Mouse (Mus musculus) liver, embryonic 11.5 days (tissue): Measurements from ENCODE around the gene Spata16. TPM values are rescaled to one million over a fixed set of nuclear protein-coding genes. Genes with fewer than 3 reads are reported as not detected.

Experiments used
- ATAC-seq: fragments of 200-750 bp; cut with Nextera tagmentation; replicated peaks from 2 replicates; pipeline ENCODE4 v1.8.0; 2017; ENCODE audit warnings: moderate number of reproducible peaks, mild to moderate bottlenecking, moderate TSS enrichment, moderate library complexity; ENCODE audit not compliant: low FRiP score
- DNase-seq: peaks from one replicate; pipeline ENCODE4 v3.0.0-alpha.2; 2017; ENCODE audit warnings: low spot score
- H3K27ac ChIP-seq: fragments of 300-500 bp; sonication (generic); 2 replicates; pipeline ENCODE4 v1.5.1; 2014; ENCODE audit warnings: mild to moderate bottlenecking, low read depth, low read length, control low read depth
- H3K27me3 ChIP-seq: fragments of 300-500 bp; sonication (generic); replicated peaks from 2 replicates; pipeline ENCODE4 v1.6.1; 2014; ENCODE audit warnings: low read length, mixed read lengths; ENCODE audit not compliant: control insufficient read depth, insufficient read depth
- H3K36me3 ChIP-seq: fragments of 300-500 bp; sonication (generic); 2 replicates; pipeline ENCODE4 v1.6.1; 2014; ENCODE audit warnings: mild to moderate bottlenecking, low read length, moderate library complexity, mixed read lengths; ENCODE audit not compliant: control insufficient read depth, insufficient read depth
- H3K4me1 ChIP-seq: fragments of 300-500 bp; sonication (generic); replicated peaks from 2 replicates; pipeline ENCODE4 v1.6.1; 2014; ENCODE audit warnings: low read length, mixed read lengths; ENCODE audit not compliant: control insufficient read depth, insufficient read depth
- H3K4me2 ChIP-seq: fragments of 300-500 bp; sonication (generic); 2 replicates; pipeline ENCODE4 v1.6.1; 2014; ENCODE audit warnings: mild to moderate bottlenecking, control low read depth, moderate library complexity
- H3K4me3 ChIP-seq: fragments of 300-500 bp; sonication (generic); 2 replicates; pipeline ENCODE4 v1.5.1; 2014; ENCODE audit warnings: low read depth, low read length, control low read depth
- H3K9ac ChIP-seq: fragments of 300-500 bp; sonication (generic); 2 replicates; pipeline ENCODE4 v1.6.1; 2014; ENCODE audit warnings: low read depth, low read length, control low read depth
- H3K9me3 ChIP-seq: fragments of 300-500 bp; sonication (generic); 2 replicates; pipeline ENCODE4 v1.6.1; 2016; ENCODE audit warnings: low read length, inconsistent platforms, mixed read lengths; ENCODE audit not compliant: control insufficient read depth
- WGBS: fragments of 180-500 bp; shearing (Covaris S2); extraction: QIAGEN DNeasy Blood & Tissue Kit; methylation state at CpG from one replicate; pipeline ENCODE4 v1.1.7; 2014; 5-methylcytosine and 5-hydroxymethylcytosine counted together
- polyA plus RNA-seq: library from polyadenylated mRNA; unstranded; fragments of >200 nt; fragmentation: Nextera tagmentation; extraction: Ambion mirVana; gene quantifications from 2 replicates; pipeline ENCODE4 v1.2.1, GENCODE M21; 2014

Gene Spata16
- polyA plus RNA-seq, 1 experiment from 2014 or later, result not detected

DNA sequence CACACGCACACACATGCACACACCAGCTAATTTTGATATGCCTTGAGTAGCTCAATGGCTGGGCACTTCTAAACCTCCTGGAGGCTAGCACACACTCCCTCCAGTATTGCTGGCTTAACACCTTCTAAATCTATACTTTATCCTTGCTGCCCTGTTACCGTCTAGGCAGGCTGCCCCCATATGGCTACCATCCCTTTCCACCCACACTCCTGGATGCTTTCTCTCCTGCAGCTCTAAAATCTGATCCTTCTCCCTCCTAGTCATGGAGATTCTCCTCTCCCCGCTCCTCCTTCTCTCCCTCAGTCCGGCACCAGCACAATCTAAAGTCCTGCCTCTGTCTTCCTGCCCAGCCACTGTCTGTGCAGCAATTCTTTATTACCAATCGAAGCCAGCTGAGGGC, 286.0 kb downstream of the Spata16 start:
- no peak overlapping the region for H3K4me3 ChIP-seq
- H3K27ac ChIP-seq, result no peak overlapping the region
- no peaks in the 10 kb centered on the region for H3K36me3 ChIP-seq
- H3K4me1 ChIP-seq, result no peaks in the 10 kb centered on the region
- ATAC-seq, result no peak
- WGBS, result 75% methylated on average over 5 of the region's 5 CpGs
- no peaks in the 10 kb centered on the region for H3K27me3 ChIP-seq
- no peak overlapping the region for H3K4me2 ChIP-seq
- H3K9ac ChIP-seq, result no peak overlapping the region
- DNase-seq, result no peak
- no peaks in the 10 kb centered on the region for H3K9me3 ChIP-seq

DNA sequence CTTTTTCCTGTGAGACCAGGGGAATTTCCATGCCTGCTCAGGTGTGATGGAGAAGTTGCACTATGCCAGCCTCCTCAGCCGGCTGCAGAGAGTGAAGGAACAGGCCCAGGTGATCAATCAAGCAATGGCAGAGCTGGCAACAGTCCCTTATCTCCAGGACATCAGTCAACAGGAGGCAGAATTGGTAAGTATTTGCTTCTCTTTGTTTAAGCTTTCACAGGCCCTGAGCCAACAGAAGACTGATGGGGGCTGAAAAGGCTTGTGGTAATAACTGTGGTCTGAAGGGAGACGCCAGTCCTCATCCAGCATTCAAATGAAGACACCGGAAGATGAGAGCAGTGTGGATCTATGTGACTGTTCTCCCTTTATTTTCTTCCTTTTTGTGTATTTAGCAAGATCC, 286.8 kb downstream of the Spata16 start:
- Histone ChIP-seq H3K27ac (no peak overlapping the region), H3K9me3 (no peaks in the 10 kb centered on the region), H3K27me3 (no peaks in the 10 kb centered on the region), H3K4me3 (no peak overlapping the region), H3K4me1 (no peaks in the 10 kb centered on the region), H3K4me2 (no peak overlapping the region), H3K36me3 (no peaks in the 10 kb centered on the region), H3K9ac (no peak overlapping the region)
- DNase-seq (no peak), ATAC-seq (no peak)
- WGBS, result 42% methylated on average over 3 of the region's 3 CpGs

DNA sequence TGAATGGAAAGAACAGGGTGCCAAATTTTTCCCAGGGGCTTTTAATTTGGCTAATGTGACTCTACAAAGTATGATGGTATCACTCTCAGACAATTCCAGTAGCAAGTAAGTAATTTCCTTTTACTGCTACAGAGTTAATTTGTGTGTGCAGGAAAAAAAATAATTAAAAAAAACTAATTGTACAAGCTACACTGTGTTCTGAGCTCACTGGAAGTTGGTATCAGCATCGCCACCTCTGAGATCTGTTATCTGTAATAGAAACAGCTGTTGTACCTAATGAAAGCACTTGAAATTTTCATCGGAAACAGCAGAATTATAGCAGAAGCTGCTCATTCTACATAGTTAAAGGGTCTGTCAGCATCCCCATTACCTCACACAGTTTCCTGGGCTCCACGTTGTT, 295.7 kb downstream of the Spata16 start:
- DNase-seq, result no peak
- 83% methylated on average over 3 of the region's 3 CpGs for WGBS
- H3K4me3 ChIP-seq, result no peak overlapping the region
- H3K9me3 ChIP-seq, result no peaks in the 10 kb centered on the region
- ATAC-seq, result no peak
- no peak overlapping the region for H3K27ac ChIP-seq
- H3K36me3 ChIP-seq, result no peaks in the 10 kb centered on the region
- no peak overlapping the region for H3K4me2 ChIP-seq
- no peaks in the 10 kb centered on the region for H3K27me3 ChIP-seq
- no peak overlapping the region for H3K9ac ChIP-seq
- H3K4me1 ChIP-seq, result no peaks in the 10 kb centered on the region

DNA sequence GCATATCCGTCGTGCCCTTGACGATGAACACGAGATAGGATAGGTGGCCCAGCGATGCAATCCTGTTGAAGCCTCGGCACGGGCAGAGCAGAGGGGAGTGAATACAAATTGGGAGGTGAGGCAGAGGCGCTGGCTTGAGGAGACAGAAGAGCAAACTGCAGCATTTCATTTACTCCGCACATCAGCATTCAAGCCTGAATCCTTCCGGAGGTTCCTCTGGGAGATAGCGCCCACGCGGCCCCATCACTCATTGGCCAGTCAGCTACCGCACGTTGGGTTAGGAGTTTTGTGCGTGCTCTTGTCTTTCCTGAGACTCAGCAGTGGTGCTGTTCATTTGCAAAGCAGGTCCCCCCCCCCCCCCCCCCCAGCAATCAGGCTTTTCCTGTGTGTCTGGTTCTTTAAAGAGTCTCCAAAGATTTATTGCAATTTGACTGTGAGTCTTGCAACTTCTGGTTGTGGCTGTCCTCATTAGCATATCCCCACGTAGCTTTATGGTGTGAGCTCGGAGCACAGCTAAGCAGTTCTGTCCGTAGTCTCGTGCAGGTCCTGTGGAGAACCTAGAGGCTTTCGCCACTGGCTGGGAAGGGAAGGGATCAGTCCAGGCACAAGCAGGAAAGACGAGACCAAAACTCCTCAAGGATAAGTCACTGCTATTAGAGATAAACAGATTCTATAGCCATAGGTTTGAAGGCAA, 299.6 kb downstream of the Spata16 start:
- Histone ChIP-seq H3K27me3 (no peaks in the 10 kb centered on the region), H3K9me3 (no peaks in the 10 kb centered on the region), H3K9ac (no peak overlapping the region), H3K36me3 (no peaks in the 10 kb centered on the region), H3K4me2 (no peak overlapping the region), H3K4me3 (no peak overlapping the region), H3K4me1 (no peaks in the 10 kb centered on the region), H3K27ac (no peak overlapping the region)
- no peak for DNase-seq
- ATAC-seq, result no peak
- 65% methylated on average over 22 of the region's 22 CpGs for WGBS

DNA sequence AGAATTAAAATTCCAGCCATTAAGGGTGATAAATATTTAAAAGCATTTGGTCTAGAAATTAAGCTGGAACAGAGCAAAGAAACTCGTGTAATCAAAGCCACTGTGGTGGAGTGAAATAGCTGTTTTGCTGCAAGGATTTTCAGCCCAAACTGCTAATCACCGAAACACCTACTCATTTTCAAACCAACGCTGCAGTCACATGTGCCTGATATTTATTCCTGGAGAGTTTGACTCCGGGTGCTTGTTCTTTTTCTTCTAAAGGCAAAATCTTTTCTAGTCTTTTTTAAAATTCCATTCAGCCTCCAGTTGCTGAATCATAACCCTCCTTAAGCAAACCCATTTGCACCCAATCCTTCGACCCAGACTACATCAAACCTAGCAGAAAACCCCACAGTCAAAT, 329.4 kb downstream of the Spata16 start:
- H3K9me3 ChIP-seq, result no peaks in the 10 kb centered on the region
- H3K9ac ChIP-seq, result no peak overlapping the region
- H3K4me1 ChIP-seq, result no peaks in the 10 kb centered on the region
- DNase-seq, result no peak
- no peaks in the 10 kb centered on the region for H3K27me3 ChIP-seq
- no peaks in the 10 kb centered on the region for H3K36me3 ChIP-seq
- 73% methylated on average over 5 of the region's 5 CpGs for WGBS
- no peak overlapping the region for H3K27ac ChIP-seq
- no peak overlapping the region for H3K4me3 ChIP-seq
- no peak overlapping the region for H3K4me2 ChIP-seq
- no peak for ATAC-seq

DNA sequence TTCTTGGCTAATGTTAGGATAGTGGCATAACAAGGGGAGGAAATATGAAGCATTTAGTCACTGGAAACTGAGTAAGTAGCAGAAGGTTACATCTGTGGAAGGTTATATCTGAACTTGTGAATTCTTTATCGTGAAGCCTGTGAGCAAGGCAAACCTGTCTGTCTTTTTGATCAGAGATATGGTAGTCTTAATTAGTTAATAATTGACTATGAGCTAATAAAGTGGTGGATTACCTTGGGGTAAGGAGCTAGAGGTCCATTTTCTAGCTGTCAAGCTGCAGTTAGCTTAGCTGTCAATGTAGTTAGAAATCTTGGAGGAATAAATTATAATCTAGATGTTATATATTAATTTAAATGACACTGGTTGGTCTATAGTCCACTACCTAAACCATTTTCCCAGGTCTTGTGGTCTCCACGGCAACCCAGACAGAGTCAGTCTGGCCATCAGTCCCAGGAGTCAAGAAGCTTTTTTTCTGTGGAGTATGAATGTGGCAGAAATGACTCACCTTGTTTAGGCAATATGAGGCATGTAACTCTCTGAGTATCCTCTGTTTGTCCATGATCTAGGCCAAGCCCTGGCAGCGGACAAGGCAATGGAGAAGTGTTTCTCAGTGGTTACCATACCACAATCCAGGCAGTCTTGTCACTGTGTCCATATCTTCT, 331.6 kb downstream of the Spata16 start:
- ATAC-seq, result no peak
- Histone ChIP-seq H3K4me2 (no peak overlapping the region), H3K36me3 (no peaks in the 10 kb centered on the region), H3K9me3 (no peaks in the 10 kb centered on the region), H3K27me3 (no peaks in the 10 kb centered on the region), H3K4me3 (no peak overlapping the region), H3K27ac (no peak overlapping the region), H3K9ac (no peak overlapping the region), H3K4me1 (no peaks in the 10 kb centered on the region)
- no peak for DNase-seq
- 82% methylated on average over 3 of the region's 3 CpGs for WGBS

DNA sequence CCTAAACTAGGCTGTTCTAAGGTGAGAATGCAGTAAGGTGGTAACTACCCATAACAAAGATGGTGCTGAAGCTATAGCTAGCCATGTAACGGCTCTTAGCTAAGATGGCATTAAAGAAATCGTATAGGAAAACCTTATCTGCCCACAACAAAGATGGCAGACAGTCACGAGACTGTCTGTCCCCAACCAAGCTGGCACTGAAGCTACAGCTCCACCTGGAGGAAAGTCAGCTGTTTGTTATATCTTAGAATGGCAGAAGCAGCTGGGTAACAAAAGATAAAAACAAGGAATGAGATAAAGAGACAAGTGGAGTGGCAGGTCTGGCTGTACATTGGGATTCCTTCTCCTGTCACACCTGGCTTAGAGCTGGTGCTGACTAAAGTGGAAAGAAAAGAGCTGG, 333.1 kb downstream of the Spata16 start:
- Histone ChIP-seq H3K27me3 (no peaks in the 10 kb centered on the region), H3K4me3 (no peak overlapping the region), H3K4me2 (no peak overlapping the region), H3K27ac (no peak overlapping the region), H3K9ac (no peak overlapping the region), H3K9me3 (no peaks in the 10 kb centered on the region), H3K36me3 (no peaks in the 10 kb centered on the region), H3K4me1 (no peaks in the 10 kb centered on the region)
- WGBS, result 63% methylated on average over 3 of the region's 3 CpGs
- DNase-seq, result no peak
- no peak for ATAC-seq

DNA sequence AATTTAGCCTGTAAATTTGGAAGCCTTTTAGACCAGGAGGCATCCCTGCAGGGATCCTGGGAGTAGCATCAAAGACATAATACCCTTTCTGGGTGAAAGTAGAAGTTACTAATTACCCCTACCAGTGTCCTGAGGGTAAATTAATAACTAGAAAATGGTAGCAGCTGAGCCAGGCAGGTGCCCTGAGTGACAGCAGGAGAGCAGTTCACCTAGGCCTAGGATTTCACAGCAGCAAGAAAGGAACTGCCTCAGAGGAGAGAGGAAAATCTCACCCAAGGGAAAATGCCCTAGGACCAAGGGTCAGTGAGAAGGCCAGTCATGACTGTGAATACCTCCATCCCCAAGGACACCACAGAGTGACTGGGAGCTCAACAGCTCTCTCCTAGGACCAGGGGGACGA, 333.9 kb downstream of the Spata16 start:
- no peak for ATAC-seq
- Histone ChIP-seq H3K27ac (no peak overlapping the region), H3K4me3 (no peak overlapping the region), H3K4me2 (no peak overlapping the region), H3K4me1 (no peaks in the 10 kb centered on the region), H3K9me3 (no peaks in the 10 kb centered on the region), H3K36me3 (no peaks in the 10 kb centered on the region), H3K9ac (no peak overlapping the region), H3K27me3 (no peaks in the 10 kb centered on the region)
- 25% methylated on average over 1 of the region's 1 CpGs for WGBS
- DNase-seq, result no peak

DNA sequence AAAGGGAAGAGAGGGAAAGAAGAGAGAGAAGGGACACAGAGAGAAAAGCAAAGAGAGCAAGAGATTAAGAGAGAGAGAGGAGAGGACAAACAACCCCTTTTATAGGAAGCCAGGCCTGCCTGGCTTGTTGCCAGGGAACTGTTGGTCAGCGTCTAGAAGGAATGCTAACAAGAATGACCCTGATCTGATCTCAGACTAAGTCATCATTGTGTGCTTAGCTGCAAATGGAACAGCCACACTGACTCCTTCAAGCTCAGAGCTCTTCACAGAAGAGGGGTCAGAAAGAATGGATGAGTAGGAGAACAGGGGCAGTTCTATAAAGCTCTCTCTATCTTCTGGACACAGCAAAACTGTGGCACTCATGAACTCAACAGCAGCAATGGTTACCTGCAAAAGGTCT, 334.7 kb downstream of the Spata16 start:
- Histone ChIP-seq H3K36me3 (no peaks in the 10 kb centered on the region), H3K9me3 (no peaks in the 10 kb centered on the region), H3K27ac (no peak overlapping the region), H3K4me2 (no peak overlapping the region), H3K4me1 (no peaks in the 10 kb centered on the region), H3K27me3 (no peaks in the 10 kb centered on the region), H3K4me3 (no peak overlapping the region), H3K9ac (no peak overlapping the region)
- no peak for DNase-seq
- WGBS, result 36% methylated on average over 1 of the region's 1 CpGs
- ATAC-seq, result no peak
